Mouse (Mus musculus) urinary bladder, postnatal 25 days (tissue): ENCODE results near the gene Flnc.
A peak's percentile ranks its signal among the peaks of the same experiment; 100 is the strongest.

Source experiments
- DNase-seq: peaks from one replicate; pipeline ENCODE4 v3.0.0; 2022; ENCODE audit warnings: low spot score

The Flnc gene

GRCm38 (mm10) chr6:29432156-29432555, 900 bp upstream of the Flnc start:
- DNase-seq, result no peak

- DNase-seq, result no peak
Observed at GRCm38 (mm10) chr6:29432676-29433037, 399 bp upstream of the Flnc start.

GRCm38 (mm10) chr6:29433804-29434795, 1.0 kb downstream of the Flnc start:
- peak; percentile 22 for DNase-seq

GRCm38 (mm10) chr6:29434911-29435691, 2.0 kb downstream of the Flnc start:
- no peak for DNase-seq

GRCm38 (mm10) chr6:29435940-29436451, 2.9 kb downstream of the Flnc start:
- no peak for DNase-seq

- DNase-seq, result peak; percentile 35
Observed at GRCm38 (mm10) chr6:29436461-29436934, 3.4 kb downstream of the Flnc start.

- no peak for DNase-seq
Observed at GRCm38 (mm10) chr6:29439251-29439650, 6.2 kb downstream of the Flnc start.

GRCm38 (mm10) chr6:29439789-29440188, 6.7 kb downstream of the Flnc start:
- DNase-seq, result no peak

GRCm38 (mm10) chr6:29444773-29445172, 11.7 kb downstream of the Flnc start:
- DNase-seq, result peak; percentile 25

- no peak for DNase-seq
Observed at GRCm38 (mm10) chr6:29445354-29445753, 12.3 kb downstream of the Flnc start.

- DNase-seq, result no peak
Observed at GRCm38 (mm10) chr6:29449858-29450257, 16.8 kb downstream of the Flnc start.

- no peak for DNase-seq
Observed at GRCm38 (mm10) chr6:29450667-29451066, 17.6 kb downstream of the Flnc start.

- no peak for DNase-seq
Observed at GRCm38 (mm10) chr6:29461502-29461901, 28.4 kb downstream of the Flnc start.

GRCm38 (mm10) chr6:29463388-29463787, 30.3 kb downstream of the Flnc start:
- DNase-seq, result no peak

- DNase-seq, result peak; percentile 90
Observed at GRCm38 (mm10) chr6:29467583-29468354, 34.7 kb downstream of the Flnc start, which contains the start of gene Atp6v1f. Gene Atp6v1f (plus strand): TSS chr6:29467718.

GRCm38 (mm10) chr6:29468851-29469250, 35.8 kb downstream of the Flnc start:
- DNase-seq, result no peak

- DNase-seq, result no peak
Observed at GRCm38 (mm10) chr6:29471137-29471536, 38.1 kb downstream of the Flnc start, which contains the start of gene Atp6v1fnb. Gene Atp6v1fnb (plus strand): TSS chr6:29471437.

GRCm38 (mm10) chr6:29473941-29474691, 41.1 kb downstream of the Flnc start:
- peak; percentile 55 for DNase-seq

GRCm38 (mm10) chr6:29474736-29475135, 41.7 kb downstream of the Flnc start:
- DNase-seq, result no peak

GRCm38 (mm10) chr6:29482691-29483090, 49.6 kb downstream of the Flnc start:
- no peak for DNase-seq
